Mouse (Mus musculus): ENCODE results near the gene Izumo1. TPM values are rescaled to one million over a fixed set of nuclear protein-coding genes. Genes with fewer than 3 reads are reported as not detected.

Izumo1 gene
- polyA plus RNA-seq, 1 experiment: 4.6 TPM

- Histone ChIP-seq H3K36me3 (ENCODE audit: control insufficient read depth, insufficient read depth, low read length, poor library complexity, severe bottlenecking) (no peaks in the 10 kb centered on the region), H3K4me1 (ENCODE audit: control insufficient read depth, insufficient read depth, low read length) (peaks cover 5% of the 10 kb centered on the region), H3K27ac (ENCODE audit: insufficient read depth, low read length) (no peak overlapping the region), H3K4me3 (ENCODE audit: low read depth, low read length) (no peak overlapping the region), H3K9me3 (replicated peaks; ENCODE audit: control insufficient read depth, insufficient read depth, low read length, poor library complexity, severe bottlenecking) (no peaks in the 10 kb centered on the region), H3K9ac (ENCODE audit: low read depth, poor library complexity, severe bottlenecking) (no peak overlapping the region), H3K27me3 (ENCODE audit: control insufficient read depth, insufficient read depth, low read length, poor library complexity, severe bottlenecking) (no peaks in the 10 kb centered on the region)
- no peak for TF ChIP-seq EP300 (IDR thresholded peaks at IDR 0.05; ENCODE audit: insufficient read depth, low read depth, low read length)
- TF ChIP-seq POLR2A (IDR thresholded peaks at IDR 0.05; ENCODE audit: insufficient read depth, low read length): no peak
- TF ChIP-seq CTCF (IDR thresholded peaks at IDR 0.05; ENCODE audit: low read depth, low read length): no peak
Observed at GRCm38 (mm10) chr7:45635711-45636688, 14.4 kb downstream of the Izumo1 start.

- Histone ChIP-seq H3K9me3 (replicated peaks; ENCODE audit: control insufficient read depth, insufficient read depth, low read length, poor library complexity, severe bottlenecking) (no peaks in the 10 kb centered on the region), H3K9ac (ENCODE audit: low read depth, poor library complexity, severe bottlenecking) (no peak overlapping the region), H3K4me3 (ENCODE audit: low read depth, low read length) (no peak overlapping the region), H3K27me3 (ENCODE audit: control insufficient read depth, insufficient read depth, low read length, poor library complexity, severe bottlenecking) (no peaks in the 10 kb centered on the region), H3K36me3 (ENCODE audit: control insufficient read depth, insufficient read depth, low read length, poor library complexity, severe bottlenecking) (no peaks in the 10 kb centered on the region), H3K27ac (ENCODE audit: insufficient read depth, low read length) (no peak overlapping the region), H3K4me1 (ENCODE audit: control insufficient read depth, insufficient read depth, low read length) (no peaks in the 10 kb centered on the region)
- no peak for TF ChIP-seq CTCF (IDR thresholded peaks at IDR 0.05; ENCODE audit: low read depth, low read length)
- TF ChIP-seq EP300 (IDR thresholded peaks at IDR 0.05; ENCODE audit: insufficient read depth, low read depth, low read length): no peak
- TF ChIP-seq POLR2A (IDR thresholded peaks at IDR 0.05; ENCODE audit: insufficient read depth, low read length): no peak
Observed at GRCm38 (mm10) chr7:45637710-45638109, 16.1 kb downstream of the Izumo1 start.

GRCm38 (mm10) chr7:45638623-45639401, 17.2 kb downstream of the Izumo1 start:
- Histone ChIP-seq H3K4me1 (ENCODE audit: control insufficient read depth, insufficient read depth, low read length) (no peaks in the 10 kb centered on the region), H3K9ac (ENCODE audit: low read depth, poor library complexity, severe bottlenecking) (peak overlapping the region; percentile 20; the same call in 1 of the 2 replicates), H3K27ac (ENCODE audit: insufficient read depth, low read length) (no peak overlapping the region), H3K27me3 (ENCODE audit: control insufficient read depth, insufficient read depth, low read length, poor library complexity, severe bottlenecking) (no peaks in the 10 kb centered on the region), H3K4me3 (ENCODE audit: low read depth, low read length) (no peak overlapping the region; the same call in 1 of the 2 replicates), H3K9me3 (replicated peaks; ENCODE audit: control insufficient read depth, insufficient read depth, low read length, poor library complexity, severe bottlenecking) (no peaks in the 10 kb centered on the region), H3K36me3 (ENCODE audit: control insufficient read depth, insufficient read depth, low read length, poor library complexity, severe bottlenecking) (no peaks in the 10 kb centered on the region)
- TF ChIP-seq CTCF (IDR thresholded peaks at IDR 0.05; ENCODE audit: low read depth, low read length) (no peak), POLR2A (IDR thresholded peaks at IDR 0.05; ENCODE audit: insufficient read depth, low read length) (peak; percentile 50), EP300 (IDR thresholded peaks at IDR 0.05; ENCODE audit: insufficient read depth, low read depth, low read length) (peak; percentile 46; the same call in 1 of the 2 replicates)

GRCm38 (mm10) chr7:45639561-45640027, 18.0 kb downstream of the Izumo1 start, which contains the start of gene Mamstr:
Gene Mamstr (plus strand): TSS chr7:45639977.
- Histone ChIP-seq H3K9ac (ENCODE audit: low read depth, poor library complexity, severe bottlenecking) (peak within 1 kb of the TSS; percentile 20; the same call in 1 of the 2 replicates), H3K27me3 (ENCODE audit: control insufficient read depth, insufficient read depth, low read length, poor library complexity, severe bottlenecking) (no peaks in the 10 kb centered on the region), H3K9me3 (replicated peaks; ENCODE audit: control insufficient read depth, insufficient read depth, low read length, poor library complexity, severe bottlenecking) (no peaks in the 10 kb centered on the region), H3K27ac (ENCODE audit: insufficient read depth, low read length) (no peak within 1 kb of the TSS), H3K4me1 (ENCODE audit: control insufficient read depth, insufficient read depth, low read length) (no peaks in the 10 kb centered on the region), H3K36me3 (ENCODE audit: control insufficient read depth, insufficient read depth, low read length, poor library complexity, severe bottlenecking) (no peaks in the 10 kb centered on the region), H3K4me3 (ENCODE audit: low read depth, low read length) (peak within 1 kb of the TSS; percentile 8; the same call in 1 of the 2 replicates)
- TF ChIP-seq POLR2A (IDR thresholded peaks at IDR 0.05; ENCODE audit: insufficient read depth, low read length) (no peak), CTCF (IDR thresholded peaks at IDR 0.05; ENCODE audit: low read depth, low read length) (no peak), EP300 (IDR thresholded peaks at IDR 0.05; ENCODE audit: insufficient read depth, low read depth, low read length) (no peak)

- no peak overlapping the region for H3K9ac ChIP-seq (ENCODE audit: low read depth, poor library complexity, severe bottlenecking)
Observed at GRCm38 (mm10) chr7:45640191-45640957, 18.8 kb downstream of the Izumo1 start.

More at GRCm38 (mm10) chr7:45640191-45640957, 18.8 kb downstream of the Izumo1 start:
- no peaks in the 10 kb centered on the region for H3K27me3 ChIP-seq (ENCODE audit: control insufficient read depth, insufficient read depth, low read length, poor library complexity, severe bottlenecking)
- no peak for TF ChIP-seq EP300 (IDR thresholded peaks at IDR 0.05; ENCODE audit: insufficient read depth, low read depth, low read length)
- no peak for TF ChIP-seq POLR2A (IDR thresholded peaks at IDR 0.05; ENCODE audit: insufficient read depth, low read length)
- TF ChIP-seq CTCF (IDR thresholded peaks at IDR 0.05; ENCODE audit: low read depth, low read length): no peak
- no peaks in the 10 kb centered on the region for H3K9me3 ChIP-seq (replicated peaks; ENCODE audit: control insufficient read depth, insufficient read depth, low read length, poor library complexity, severe bottlenecking)
- H3K4me3 ChIP-seq (ENCODE audit: low read depth, low read length): no peak overlapping the region
- H3K36me3 ChIP-seq (ENCODE audit: control insufficient read depth, insufficient read depth, low read length, poor library complexity, severe bottlenecking): no peaks in the 10 kb centered on the region
- H3K27ac ChIP-seq (ENCODE audit: insufficient read depth, low read length): no peak overlapping the region
- no peaks in the 10 kb centered on the region for H3K4me1 ChIP-seq (ENCODE audit: control insufficient read depth, insufficient read depth, low read length)

All from ES-Bruce4 (cell line).